Mouse (Mus musculus): ENCODE measurements around the gene Olfr295.

The Olfr295 gene

DNA sequence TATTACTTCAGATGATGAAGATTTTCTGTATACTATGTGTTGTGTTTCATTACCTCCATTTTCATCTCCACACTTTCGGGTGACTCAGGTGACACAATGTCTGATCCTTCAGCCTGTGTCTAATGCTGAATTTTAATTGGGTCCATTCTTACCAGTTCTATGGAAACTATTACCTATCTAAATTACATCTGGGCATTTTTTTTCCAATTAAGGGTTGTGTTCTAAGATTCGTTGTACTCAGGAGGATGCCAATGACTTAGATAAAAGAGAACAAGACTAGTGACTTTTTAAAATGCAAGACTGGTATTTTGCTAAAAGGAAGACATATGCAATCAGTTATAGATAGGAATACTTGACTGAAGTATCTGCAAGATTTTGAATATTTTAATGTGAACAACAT lies at the start of gene Olfr295:
Gene Olfr295 (plus strand): TSS at position 301 of the 400 bp plus-strand sequence.
- no peak for DNase-seq (ENCODE audit: low read depth, low spot score)

DNA sequence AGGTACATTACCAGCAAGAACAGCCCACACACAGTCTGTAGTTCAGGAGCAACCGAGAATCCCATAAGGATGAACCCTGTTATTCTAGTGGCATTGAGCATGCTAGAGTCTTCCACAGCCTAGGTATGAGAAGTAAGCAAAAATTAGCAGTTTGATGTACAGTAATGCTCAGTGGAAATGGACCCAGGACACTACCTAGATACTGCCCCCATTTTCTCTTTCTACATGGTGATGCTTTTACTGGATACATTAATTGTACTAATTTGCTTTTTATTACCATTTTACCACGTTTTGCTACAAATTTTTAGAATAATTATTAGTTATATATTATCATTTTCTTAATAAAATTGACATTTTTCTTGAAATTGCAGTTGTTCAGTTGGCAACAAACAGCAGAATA lies 32.9 kb downstream of the Olfr295 start, which contains the start of gene Olfr294:
Gene Olfr294 (minus strand): TSS at position 101 of the 400 bp plus-strand sequence.
- DNase-seq (ENCODE audit: low read depth, low spot score): no peak
